Mouse (Mus musculus) CD8-positive naive resting alpha-beta T cell, adult 2 months (primary cell): ENCODE measurements around the gene Ggps1.
A peak's percentile ranks its signal among the peaks of the same experiment; 100 is the strongest.

ENCODE experiments used
- DNase-seq, 2 experiments: peaks; one replicate each; pipeline ENCODE4 v3.0.0; 2022; ENCODE audit warnings: low read depth in 2 of 2, low spot score in 2 of 2

Ggps1 gene

DNA sequence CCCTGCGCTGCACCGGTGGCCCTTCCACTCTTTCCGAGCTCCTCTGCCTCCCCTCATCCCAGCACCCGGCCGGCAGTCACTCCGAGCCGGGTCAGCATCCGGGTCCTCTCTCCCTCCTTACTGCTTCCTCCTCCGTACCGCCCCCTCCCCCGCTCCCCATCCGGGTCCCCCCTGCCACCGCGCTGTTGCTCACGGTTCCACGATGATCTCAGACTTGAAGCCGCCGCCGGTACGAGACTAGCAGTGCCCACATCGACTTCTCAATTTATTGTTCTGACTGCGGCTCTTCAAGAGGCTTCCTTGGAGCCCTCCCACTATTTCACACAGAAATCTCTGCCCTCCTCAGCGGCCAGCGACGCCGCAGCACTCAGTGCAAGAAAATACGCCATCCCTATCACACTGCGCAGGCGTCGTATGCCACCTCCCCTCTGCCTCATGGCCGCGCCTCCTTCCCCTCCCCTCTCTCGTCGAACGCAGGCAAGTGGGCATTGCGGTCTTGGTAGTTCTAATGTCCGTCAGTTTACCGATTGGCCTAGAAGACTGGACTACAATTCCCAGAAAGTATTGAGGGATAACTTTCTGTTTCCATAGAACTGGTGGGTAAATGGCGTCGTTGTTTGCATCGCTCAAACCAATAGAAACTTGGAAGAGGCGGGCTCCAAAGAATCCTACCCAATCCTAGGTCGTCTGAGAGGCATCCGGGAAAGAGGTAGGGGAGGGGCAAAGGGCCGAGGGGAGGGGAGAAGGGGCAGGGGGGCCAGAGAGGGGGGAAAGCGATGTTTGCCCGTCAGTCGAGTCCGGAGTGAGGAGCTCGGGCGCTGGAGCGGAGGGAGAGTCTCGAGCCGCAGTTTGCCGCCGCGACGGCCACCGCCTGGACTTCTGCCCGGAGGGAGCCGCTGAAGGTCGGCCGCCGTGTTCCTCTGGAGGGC lies at the start of gene Ggps1, which contains the start of gene Arid4b:
Ggps1 (minus strand) TSS at position 476 of the 929 bp plus-strand sequence.
Arid4b (plus strand) TSS at position 220 of the 929 bp plus-strand sequence.
- peak; percentile 95 for DNase-seq

GRCm38 (mm10) chr13:14111146-14111545 lies 47.9 kb upstream of the Ggps1 start:
- DNase-seq, result no peak

- no peak for DNase-seq
These were observed 47.0 kb upstream of the Ggps1 start for GRCm38 (mm10) chr13:14110154-14110873.

- DNase-seq, result no peak
These were observed 39.7 kb upstream of the Ggps1 start for GRCm38 (mm10) chr13:14103026-14103425.

DNA sequence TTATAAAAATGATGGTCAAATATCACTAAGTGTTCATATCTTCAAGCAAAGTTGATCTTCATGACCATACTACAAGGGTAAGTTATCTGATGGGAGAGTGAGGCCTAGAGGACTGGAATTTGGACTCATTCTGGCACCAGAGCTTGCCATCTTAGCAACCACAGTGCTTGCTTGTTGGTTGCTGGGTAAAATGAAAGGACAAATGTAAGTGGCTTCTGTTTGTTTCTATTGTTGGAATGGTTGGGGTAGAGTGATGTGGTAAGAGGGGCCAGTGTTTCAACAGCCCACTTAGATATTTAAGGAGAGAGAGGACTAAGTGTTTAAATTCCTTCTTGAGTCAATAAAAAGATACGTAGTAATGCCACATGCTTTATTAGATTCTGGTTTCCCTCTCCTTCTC lies 25.4 kb upstream of the Ggps1 start:
- DNase-seq, result no peak

DNA sequence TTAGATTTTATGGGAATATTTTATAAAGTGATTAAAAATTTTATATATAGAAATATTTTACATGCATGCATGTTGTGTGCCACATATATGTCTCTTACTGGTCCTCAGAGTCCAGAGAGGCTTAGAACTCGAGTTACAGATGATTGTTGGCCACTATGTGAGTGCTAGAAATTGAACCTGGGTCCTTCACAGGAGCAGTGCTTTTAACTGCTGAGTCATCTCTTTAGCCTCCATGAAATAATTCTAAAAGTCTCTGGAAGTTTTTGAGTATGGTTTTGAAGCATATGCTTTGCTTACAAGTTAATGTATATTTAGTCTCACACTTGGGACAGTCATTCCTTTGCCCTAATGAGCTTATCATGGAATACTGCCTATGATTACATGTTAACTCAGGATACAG lies 12.0 kb upstream of the Ggps1 start:
- no peak for DNase-seq

- DNase-seq, result no peak
These were observed 11.1 kb upstream of the Ggps1 start for GRCm38 (mm10) chr13:14074371-14074770.

DNA sequence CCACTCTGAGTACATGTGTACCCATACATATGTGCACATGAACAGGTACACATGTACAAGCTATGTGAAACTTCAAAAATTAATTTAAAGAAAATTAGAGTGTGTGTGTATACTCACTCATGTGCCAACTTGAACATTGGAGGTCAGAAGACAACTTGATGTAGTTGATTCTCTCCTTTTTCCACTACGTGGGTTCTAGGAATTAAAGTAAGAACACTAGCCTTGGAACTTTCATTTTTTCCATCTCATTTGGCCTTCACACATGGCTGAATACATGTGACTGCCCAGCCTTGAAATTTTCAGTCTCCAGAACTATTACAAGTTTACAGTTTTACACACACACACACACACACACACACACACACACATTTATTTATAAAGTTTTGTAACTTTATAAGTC lies 6.0 kb upstream of the Ggps1 start:
- no peak for DNase-seq

- no peak for DNase-seq
These were observed 4.7 kb upstream of the Ggps1 start for GRCm38 (mm10) chr13:14068035-14068434.

DNA sequence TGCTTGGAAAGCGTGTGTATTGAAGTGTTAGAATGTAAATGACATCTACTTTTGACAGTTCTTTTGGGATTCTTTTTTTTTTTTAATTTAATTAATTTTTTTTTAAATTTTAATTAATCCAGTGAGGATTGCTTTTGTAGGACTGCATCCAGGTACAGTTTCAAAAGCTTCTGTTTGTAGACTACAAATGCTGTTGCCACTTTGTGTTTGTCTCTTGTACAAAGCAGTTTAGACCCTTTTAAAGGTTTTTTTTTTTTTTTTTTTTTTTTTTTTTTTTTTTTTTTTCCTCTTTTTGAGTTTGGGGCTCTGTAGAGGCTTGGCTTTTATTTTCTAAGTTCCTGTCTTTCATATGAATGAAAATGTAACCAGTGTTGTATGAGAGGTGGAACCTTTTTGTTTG lies 2.4 kb upstream of the Ggps1 start:
- no peak for DNase-seq

DNA sequence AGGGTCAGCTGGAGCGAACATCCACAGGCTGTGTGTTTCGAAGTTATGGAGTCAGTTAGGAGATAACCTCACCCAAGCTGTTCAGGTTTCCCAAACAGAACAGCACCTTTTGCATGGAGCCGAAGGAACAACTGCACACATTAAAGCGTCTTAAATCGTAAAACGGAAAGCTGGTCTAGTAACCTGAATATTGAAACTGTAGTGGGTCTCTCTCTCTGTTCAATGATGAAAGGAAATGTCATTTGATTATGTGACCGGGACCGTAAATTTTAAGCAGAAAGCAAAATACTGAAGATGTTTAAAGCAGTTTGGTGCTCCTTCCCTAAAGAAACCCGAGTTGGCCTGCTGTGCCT lies 1.7 kb upstream of the Ggps1 start:
- DNase-seq, result no peak

- peak; percentile 49 to 65 for DNase-seq
These were observed 1.2 kb upstream of the Ggps1 start for GRCm38 (mm10) chr13:14064341-14065027.

DNA sequence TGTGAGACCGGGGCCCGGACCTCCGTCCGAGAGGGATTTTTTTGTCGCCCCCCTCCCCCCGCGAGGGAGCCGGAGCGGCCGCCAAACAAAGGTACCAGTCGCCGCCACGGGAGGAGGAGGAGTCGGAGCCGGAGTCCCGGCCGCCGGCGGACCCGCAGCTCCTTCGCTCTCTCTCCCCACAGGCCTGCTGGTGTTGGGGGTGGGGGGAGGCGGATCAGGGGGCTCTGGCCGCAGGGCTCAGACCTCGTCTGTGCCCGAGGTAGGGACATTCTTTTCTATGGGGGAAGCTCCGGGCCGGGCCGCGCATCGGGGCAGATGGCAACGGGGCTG lies 619 bp upstream of the Ggps1 start:
- DNase-seq, result no peak

GRCm38 (mm10) chr13:14062209-14063012 lies 877 bp downstream of the Ggps1 start:
- peak in 1 of 2 experiments; percentile 8 for DNase-seq

- DNase-seq, result no peak
These were observed 3.7 kb downstream of the Ggps1 start for GRCm38 (mm10) chr13:14059582-14059981.

GRCm38 (mm10) chr13:14056801-14057200 lies 6.5 kb downstream of the Ggps1 start:
- DNase-seq, result no peak

DNA sequence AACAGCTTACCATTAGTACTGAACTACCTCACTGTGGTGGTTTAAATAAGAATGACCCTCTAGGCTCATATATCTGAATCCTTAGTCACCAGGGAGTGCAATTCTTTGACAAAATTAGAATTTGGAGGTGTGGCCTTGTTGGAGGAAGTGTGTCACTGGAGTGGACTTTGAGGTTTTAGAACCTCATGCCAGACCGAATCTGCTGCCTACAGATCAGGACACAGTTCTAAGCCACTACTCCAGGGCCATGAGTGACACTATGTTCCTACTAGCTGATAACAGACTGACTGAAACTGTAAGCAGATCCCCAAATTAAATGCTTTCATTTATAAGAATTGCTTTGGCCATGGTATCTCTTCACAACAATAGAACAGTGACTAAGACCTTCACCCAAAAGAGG lies 13.4 kb downstream of the Ggps1 start:
- no peak for DNase-seq

- no peak for DNase-seq
These were observed 18.8 kb downstream of the Ggps1 start for GRCm38 (mm10) chr13:14044521-14044920.

- no peak for DNase-seq
These were observed 19.4 kb downstream of the Ggps1 start for GRCm38 (mm10) chr13:14043851-14044250.

DNA sequence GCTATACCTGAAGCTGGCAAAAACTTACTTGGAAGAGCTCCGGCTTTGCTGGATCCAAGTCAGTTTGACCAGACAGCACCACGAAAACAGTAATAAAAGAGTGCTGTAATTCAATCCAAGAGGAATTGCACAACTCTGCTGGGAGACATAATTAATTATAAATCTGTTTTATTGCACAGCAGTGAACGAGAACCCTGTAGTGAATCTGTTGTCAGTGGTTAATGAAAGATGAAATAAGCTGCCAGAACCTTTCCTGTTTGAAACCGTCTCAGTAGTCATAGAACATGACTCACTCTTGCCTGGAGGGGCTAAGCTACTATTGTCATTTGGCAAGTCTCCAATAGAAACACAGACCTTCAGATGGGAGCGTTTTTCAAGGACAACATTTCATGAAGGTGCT lies 23.1 kb downstream of the Ggps1 start:
- no peak for DNase-seq
